Mouse (Mus musculus): ENCODE data around the gene Ttll3.

DNA sequence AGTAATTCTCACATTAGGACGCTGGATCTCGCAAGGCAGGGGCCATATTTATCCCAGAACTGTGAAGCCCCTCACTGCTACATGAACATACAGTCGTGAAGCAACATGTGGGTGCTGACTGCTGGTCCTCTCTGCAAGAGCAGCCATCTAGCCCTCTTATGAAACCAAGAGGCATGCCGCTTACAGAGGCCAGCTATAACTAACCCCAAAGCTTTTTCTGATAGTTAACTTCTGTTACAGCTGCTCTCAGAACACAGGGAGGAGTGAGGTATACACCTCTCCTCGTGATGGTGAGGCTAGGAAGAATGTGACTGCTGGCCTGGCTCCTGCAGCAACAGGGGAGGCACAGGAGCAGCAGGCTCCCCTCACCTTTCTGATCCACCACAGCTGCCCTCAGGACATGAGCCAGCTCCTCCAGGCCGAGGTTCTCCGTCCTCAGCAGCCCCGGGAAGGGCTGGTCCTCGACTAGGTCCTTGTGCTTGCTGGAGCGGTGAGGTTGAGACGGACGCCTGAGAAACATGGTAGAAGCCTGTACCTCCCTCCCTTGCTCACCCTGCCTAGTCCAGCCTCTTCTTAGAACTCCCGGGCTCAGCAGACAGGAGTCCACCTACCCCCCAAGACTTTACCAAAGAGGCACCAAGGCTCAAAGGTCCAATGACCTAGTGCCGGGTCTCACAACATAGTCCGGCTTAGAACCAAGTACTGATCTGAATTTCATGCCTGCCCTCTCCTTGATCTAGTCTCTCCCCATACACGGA lies 29.6 kb downstream of the Ttll3 start:
- TF ChIP-seq USF1 (IDR thresholded peaks at IDR 0.05; ENCODE audit: low read depth) (no peak), CTCF (IDR thresholded peaks at IDR 0.05; ENCODE audit: control insufficient read depth, insufficient read depth, insufficient read length) (no peak), MAX (IDR thresholded peaks at IDR 0.05) (no peak)

Data from C2C12 (cell line).